Mouse (Mus musculus) intestine, embryonic 14.5 days (tissue): ENCODE measurements around the gene Gemin7. TPM values are rescaled to one million over a fixed set of nuclear protein-coding genes. Genes with fewer than 3 reads are reported as not detected.

Experiments used
- ATAC-seq: fragments of 200-750 bp; cut with Nextera tagmentation; replicated peaks from 2 replicates; pipeline ENCODE4 v1.8.0; 2017; ENCODE audit warnings: low read depth, moderate number of reproducible peaks, moderate TSS enrichment, moderate library complexity; ENCODE audit not compliant: low FRiP score, low TSS enrichment
- DNase-seq: peaks from one replicate; pipeline ENCODE4 v3.0.0-alpha.2; 2018; ENCODE audit warnings: low spot score
- H3K27ac ChIP-seq: fragments of 300-500 bp; sonication (generic); 2 replicates; pipeline ENCODE4 v1.5.1; 2014; ENCODE audit warnings: low read depth, mild to moderate bottlenecking, control low read depth
- H3K27me3 ChIP-seq: fragments of 300-500 bp; sonication (generic); replicated peaks from 2 replicates; pipeline ENCODE4 v1.6.1; 2014; ENCODE audit warnings: low read length, control low read depth; ENCODE audit not compliant: control insufficient read depth, insufficient read depth
- H3K36me3 ChIP-seq: fragments of 300-500 bp; sonication (generic); 2 replicates; pipeline ENCODE4 v1.6.1; 2014; ENCODE audit warnings: low read length, control low read depth; ENCODE audit not compliant: control insufficient read depth, insufficient read depth
- H3K4me1 ChIP-seq: fragments of 300-500 bp; sonication (generic); replicated peaks from 2 replicates; pipeline ENCODE4 v1.6.1; 2014; ENCODE audit warnings: low read length, control low read depth, mixed read lengths; ENCODE audit not compliant: control insufficient read depth, insufficient read depth
- H3K4me2 ChIP-seq: fragments of 300-500 bp; sonication (generic); 2 replicates; pipeline ENCODE4 v1.6.1; 2014; ENCODE audit warnings: low read length
- H3K4me3 ChIP-seq: fragments of 300-500 bp; sonication (generic); 2 replicates; pipeline ENCODE4 v1.5.1; 2014; ENCODE audit warnings: low read depth, low read length, control low read depth, mixed read lengths
- H3K9ac ChIP-seq: fragments of 300-500 bp; sonication (generic); 2 replicates; pipeline ENCODE4 v1.6.1; 2014; ENCODE audit warnings: mild to moderate bottlenecking, low read length
- H3K9me3 ChIP-seq: fragments of 300-500 bp; sonication (generic); 2 replicates; pipeline ENCODE4 v1.6.1; 2016; ENCODE audit warnings: low read length, control low read depth; ENCODE audit not compliant: control insufficient read depth
- WGBS: fragments of 180-500 bp; shearing (Covaris S2); extraction: QIAGEN DNeasy Blood & Tissue Kit; methylation state at CpG from one replicate; pipeline ENCODE4 v1.1.7; 2014; 5-methylcytosine and 5-hydroxymethylcytosine counted together
- polyA plus RNA-seq: library from polyadenylated mRNA; unstranded; fragments of >200 nt; fragmentation: Nextera tagmentation; extraction: Ambion mirVana; gene quantifications from 2 replicates; pipeline ENCODE4 v1.2.1, GENCODE M21; 2014

Gene Gemin7
- polyA plus RNA-seq, 1 experiment from 2014 or later, result 176 TPM

DNA sequence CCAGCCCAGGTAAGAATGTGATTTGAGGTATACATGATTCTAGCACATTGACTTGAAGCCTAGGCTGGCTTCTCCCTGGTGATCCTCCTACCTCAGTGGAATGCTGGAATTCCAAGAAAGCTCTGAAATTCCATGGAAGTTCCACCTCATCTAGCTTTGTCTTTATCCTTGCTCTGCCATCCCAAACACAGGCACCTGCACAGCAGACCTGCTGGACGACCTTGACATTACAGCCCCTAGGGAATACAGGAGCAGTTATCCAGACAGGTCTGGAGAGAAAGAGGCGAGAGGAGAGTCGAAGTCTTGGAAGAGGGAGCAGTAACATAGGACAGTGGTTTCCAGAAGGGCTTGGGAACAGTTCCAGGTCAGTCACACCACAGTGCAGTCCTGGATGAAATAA is 7.7 kb downstream of the Gemin7 start:
- Histone ChIP-seq H3K36me3 (peaks cover 43% of the 10 kb centered on the region), H3K9me3 (peaks cover 1% of the 10 kb centered on the region; the same call in 1 of the 2 replicates), H3K9ac (no peak overlapping the region), H3K4me1 (peaks cover 9% of the 10 kb centered on the region), H3K27ac (no peak overlapping the region), H3K4me2 (no peak overlapping the region), H3K4me3 (no peak overlapping the region), H3K27me3 (no peaks in the 10 kb centered on the region)
- no peak for DNase-seq
- no peak for ATAC-seq
- 76% methylated on average over 3 of the region's 3 CpGs for WGBS

DNA sequence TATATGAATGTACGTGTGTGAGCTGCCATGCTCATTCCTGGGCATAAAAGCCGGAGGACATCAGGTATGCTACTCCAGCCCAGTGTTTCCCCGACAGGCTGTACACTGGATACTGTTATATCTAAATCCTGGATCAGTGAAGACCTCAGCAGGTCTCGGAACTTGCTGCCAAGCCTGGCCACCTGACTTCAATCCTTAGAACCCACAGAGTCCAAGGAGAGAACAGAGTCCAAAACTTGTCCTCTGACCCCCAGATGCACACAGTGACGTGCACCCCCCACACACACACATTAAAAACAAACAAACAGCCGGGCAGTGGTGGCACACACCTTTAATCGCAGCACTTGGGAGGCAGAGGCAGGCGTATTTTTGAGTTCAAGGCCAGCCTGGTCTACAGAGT is 10.0 kb downstream of the Gemin7 start:
- Histone ChIP-seq H3K9ac (no peak overlapping the region), H3K4me2 (no peak overlapping the region), H3K4me1 (peaks cover 11% of the 10 kb centered on the region), H3K27me3 (no peaks in the 10 kb centered on the region), H3K9me3 (peaks cover 6% of the 10 kb centered on the region; the same call in 1 of the 2 replicates), H3K36me3 (peaks cover 54% of the 10 kb centered on the region), H3K27ac (no peak overlapping the region), H3K4me3 (no peak overlapping the region)
- 92% methylated on average over 8 of the region's 8 CpGs for WGBS
- ATAC-seq (no peak), DNase-seq (no peak)

DNA sequence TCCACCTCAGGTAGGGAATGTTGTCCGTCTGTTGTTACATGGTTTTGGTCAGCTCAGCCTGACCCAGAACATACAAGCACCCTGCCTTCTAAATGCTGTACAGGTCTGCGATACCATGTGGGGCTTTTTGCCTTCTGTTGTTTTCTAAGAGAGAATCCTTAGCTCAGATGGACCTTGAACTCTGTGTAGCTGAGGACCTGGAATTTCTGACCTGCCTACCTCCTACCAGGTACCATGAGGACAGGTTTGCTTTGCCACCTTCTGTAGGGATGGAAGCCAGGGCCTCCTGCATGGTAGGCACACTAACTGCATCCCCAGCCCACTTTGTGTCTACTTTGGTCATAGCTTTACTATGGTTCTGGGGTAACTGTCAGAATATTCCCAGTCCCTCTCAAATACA is 11.6 kb downstream of the Gemin7 start:
- 100% methylated on average over 2 of the region's 2 CpGs for WGBS

DNA sequence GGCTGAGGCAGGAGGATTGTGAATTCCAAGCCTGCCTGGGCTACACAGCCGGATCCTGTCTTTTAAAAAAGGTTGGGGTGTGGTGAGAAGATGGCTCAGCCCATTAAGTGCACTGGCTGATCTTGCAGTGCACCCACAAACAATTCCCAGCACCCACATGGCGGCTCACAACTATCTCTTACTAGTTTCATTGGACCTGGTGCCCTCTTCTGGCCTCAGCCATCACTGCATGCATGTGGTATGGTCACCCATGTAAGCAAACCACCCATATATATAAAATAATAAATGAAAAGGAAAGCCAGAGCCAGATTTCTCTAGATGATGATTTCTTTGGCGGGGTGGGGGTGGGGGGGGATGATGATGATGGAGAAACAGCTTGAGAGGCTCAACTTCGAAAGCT is 12.9 kb downstream of the Gemin7 start:
- H3K36me3 ChIP-seq, result peaks cover 39% of the 10 kb centered on the region
- no peak overlapping the region for H3K27ac ChIP-seq
- H3K4me1 ChIP-seq, result peaks cover 20% of the 10 kb centered on the region
- WGBS, result 92% methylated on average over 4 of the region's 4 CpGs
- DNase-seq, result no peak
- H3K4me3 ChIP-seq, result no peak overlapping the region
- H3K9me3 ChIP-seq, result peaks cover 6% of the 10 kb centered on the region; the same call in 1 of the 2 replicates
- H3K9ac ChIP-seq, result no peak overlapping the region
- ATAC-seq, result no peak
- H3K27me3 ChIP-seq, result no peaks in the 10 kb centered on the region
- H3K4me2 ChIP-seq, result no peak overlapping the region

More for the DNA sequence above, 11.6 kb downstream of the Gemin7 start:
- Histone ChIP-seq H3K27me3 (no peaks in the 10 kb centered on the region), H3K4me1 (peaks cover 7% of the 10 kb centered on the region), H3K9me3 (peaks cover 6% of the 10 kb centered on the region; the same call in 1 of the 2 replicates), H3K36me3 (peaks cover 52% of the 10 kb centered on the region), H3K4me3 (no peak overlapping the region), H3K27ac (no peak overlapping the region), H3K4me2 (no peak overlapping the region), H3K9ac (no peak overlapping the region)
- DNase-seq (no peak), ATAC-seq (no peak)

- no peaks in the 10 kb centered on the region for H3K27me3 ChIP-seq
- WGBS, result 83% methylated on average over 3 of the region's 3 CpGs
- no peak overlapping the region for H3K27ac ChIP-seq
- H3K9me3 ChIP-seq, result peaks cover 6% of the 10 kb centered on the region; the same call in 1 of the 2 replicates
- H3K4me3 ChIP-seq, result no peak overlapping the region
- H3K36me3 ChIP-seq, result peaks cover 33% of the 10 kb centered on the region
- H3K4me2 ChIP-seq, result no peak overlapping the region
- DNase-seq, result no peak
- no peak for ATAC-seq
- H3K9ac ChIP-seq, result no peak overlapping the region
- peaks cover 26% of the 10 kb centered on the region for H3K4me1 ChIP-seq
These were observed 13.5 kb downstream of the Gemin7 start for GRCm38 (mm10) chr7:19563884-19564283.

- Histone ChIP-seq H3K4me2 (peak within 1 kb of the TSS; percentile 98), H3K27ac (peak within 1 kb of the TSS; percentile 89), H3K4me1 (peaks cover 30% of the 10 kb centered on the region), H3K36me3 (peaks cover 31% of the 10 kb centered on the region), H3K9me3 (peaks cover 6% of the 10 kb centered on the region; the same call in 1 of the 2 replicates), H3K4me3 (peak within 1 kb of the TSS; percentile 85), H3K27me3 (no peaks in the 10 kb centered on the region), H3K9ac (peak within 1 kb of the TSS; percentile 92)
- DNase-seq, result no peak
- 2% methylated on average over 19 of the region's 19 CpGs for WGBS
- 0 out of 2 replicates have a peak, but pooled peaks have one; percentile 21 for ATAC-seq
These were observed 14.6 kb downstream of the Gemin7 start, which contains the start of gene Ppp1r37 for GRCm38 (mm10) chr7:19562643-19563410. TSS of gene Ppp1r37 (minus strand) at chr7:19563076.

- H3K9ac ChIP-seq, result peak overlapping the region; percentile 92
- H3K4me3 ChIP-seq, result peak overlapping the region; percentile 85
- H3K27ac ChIP-seq, result peak overlapping the region; percentile 89
- H3K9me3 ChIP-seq, result peaks cover 6% of the 10 kb centered on the region; the same call in 1 of the 2 replicates
- peaks cover 26% of the 10 kb centered on the region for H3K36me3 ChIP-seq
- WGBS, result under 1% methylated on average over 102 of the region's 102 CpGs
- DNase-seq (peak; percentile 98), ATAC-seq (peak; percentile 84)
- no peaks in the 10 kb centered on the region for H3K27me3 ChIP-seq
- peaks cover 30% of the 10 kb centered on the region for H3K4me1 ChIP-seq
- H3K4me2 ChIP-seq, result peak overlapping the region; percentile 98
These were observed 15.4 kb downstream of the Gemin7 start for GRCm38 (mm10) chr7:19561765-19562642.

DNA sequence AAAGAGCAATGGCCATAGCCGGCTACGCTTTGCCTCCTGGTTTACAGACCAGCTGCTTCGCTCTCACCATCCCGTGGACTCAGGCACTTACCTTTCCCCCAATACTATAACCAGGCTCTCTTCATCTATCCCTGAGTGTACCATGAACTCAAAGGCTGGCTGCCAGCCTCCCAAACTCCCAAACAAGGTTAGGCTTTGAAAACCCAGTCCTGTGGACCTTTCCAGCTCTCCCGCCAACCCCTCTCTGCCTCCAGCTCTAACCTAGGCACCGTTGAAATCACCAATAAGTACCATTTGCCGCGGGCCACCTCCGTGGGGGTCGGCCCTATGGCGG is 16.0 kb downstream of the Gemin7 start:
- peak overlapping the region; percentile 92 for H3K9ac ChIP-seq
- peaks cover 22% of the 10 kb centered on the region for H3K36me3 ChIP-seq
- ATAC-seq (no peak), DNase-seq (no peak)
- peak overlapping the region; percentile 85 for H3K4me3 ChIP-seq
- WGBS, result under 1% methylated on average over 11 of the region's 11 CpGs
- peaks cover 6% of the 10 kb centered on the region; the same call in 1 of the 2 replicates for H3K9me3 ChIP-seq
- H3K27me3 ChIP-seq, result no peaks in the 10 kb centered on the region
- H3K27ac ChIP-seq, result peak overlapping the region; percentile 89
- H3K4me1 ChIP-seq, result peaks cover 30% of the 10 kb centered on the region
- H3K4me2 ChIP-seq, result peak overlapping the region; percentile 98
